Mouse (Mus musculus): ENCODE measurements around the gene Gsdma2. TPM values are rescaled to one million over a fixed set of nuclear protein-coding genes. Genes with fewer than 3 reads are reported as not detected.
A peak's percentile ranks its signal among the peaks of the same experiment; 100 is the strongest.

Gsdma2 gene
- total and polyA plus RNA-seq, 3 experiments, result not detected

- Histone ChIP-seq H3K9me3 (replicated peaks; ENCODE audit: insufficient read depth, low read length) (no peaks in the 10 kb centered on the region), H3K79me2 (ENCODE audit: control insufficient read depth, insufficient read depth, low read length, poor library complexity) (no peaks in the 10 kb centered on the region), H3K27me3 (ENCODE audit: control insufficient read depth in 1 of 2, insufficient read depth in 2 of 2, low read length in 2 of 2) (peaks cover 0 to 8% of the 10 kb centered on the region in 2 experiments; a peak in 3 of 4 replicates), H3K4me1 (ENCODE audit: control insufficient read depth in 1 of 2, insufficient read depth in 2 of 2, low read length in 2 of 2) (peaks cover 0 to 12% of the 10 kb centered on the region in 2 experiments; a peak in 2 of 4 replicates), H3K27ac (ENCODE audit: control insufficient read depth, low read depth, low read length) (no peak overlapping the region), H3K36me3 (ENCODE audit: control insufficient read depth in 1 of 2, insufficient read depth in 2 of 2, low read length in 2 of 2) (0 out of 4 replicates have a peak, but pooled peaks cover 0 to 2% of the 10 kb centered on the region in 2 experiments), H3K9ac (ENCODE audit: control insufficient read depth, low read depth, low read length, poor library complexity, severe bottlenecking) (no peak overlapping the region), H3K4me3 (ENCODE audit: control insufficient read depth in 1 of 2, insufficient read depth in 1 of 2, low read depth in 2 of 2, low read length in 2 of 2) (no peak overlapping the region)
- peak; percentile 89 for DNase-seq (ENCODE audit: low read depth, low spot score)
- TF ChIP-seq ZNF384 (IDR thresholded peaks at IDR 0.05; ENCODE audit: low read depth, low read length), result no peak
- TF ChIP-seq ZMIZ1 (IDR thresholded peaks at IDR 0.05; ENCODE audit: low read depth, low read length), result no peak
- TF ChIP-seq EP300 (IDR thresholded peaks at IDR 0.05; ENCODE audit: low read depth in 1 of 2, low read length in 2 of 2), result no peak
- TF ChIP-seq MYC (IDR thresholded peaks at IDR 0.05; ENCODE audit: low read depth, low read length), result no peak
- TF ChIP-seq POLR2AphosphoS5 (IDR thresholded peaks at IDR 0.05; ENCODE audit: borderline replicate concordance, low read depth, low read length), result no peak
- TF ChIP-seq TAL1 (IDR thresholded peaks at IDR 0.05; ENCODE audit: low read length), result no peak
- TF ChIP-seq USF1 (IDR thresholded peaks at IDR 0.05; ENCODE audit: low read depth, low read length), result no peak
- no peak for TF ChIP-seq CHD1 (IDR thresholded peaks at IDR 0.05; ENCODE audit: low read depth, low read length)
- no peak for TF ChIP-seq ELF1 (IDR thresholded peaks at IDR 0.05; ENCODE audit: low read depth, low read length)
- TF ChIP-seq TBP (IDR thresholded peaks at IDR 0.05; ENCODE audit: low read depth, low read length), result peak; percentile 43; the same call in 1 of the 2 replicates
- no peak for TF ChIP-seq NELFE (IDR thresholded peaks at IDR 0.05; ENCODE audit: low read depth, low read length)
- no peak for TF ChIP-seq POLR2A (IDR thresholded peaks at IDR 0.05; ENCODE audit: control insufficient read depth in 1 of 2, insufficient read depth in 1 of 2, low read depth in 1 of 2, low read length in 2 of 2, poor library complexity in 1 of 2)
- TF ChIP-seq SIN3A (IDR thresholded peaks at IDR 0.05; ENCODE audit: low read length), result no peak; the same call in 1 of the 2 replicates
- no peak for TF ChIP-seq KAT2A (conservative IDR thresholded peaks at IDR 0.05; ENCODE audit: low read depth, low read length)
- TF ChIP-seq ZC3H11A (IDR thresholded peaks at IDR 0.05; ENCODE audit: low read depth, low read length), result peak; percentile 75
- 0 out of 2 replicates have a peak, but pooled peaks have one; percentile 40 for TF ChIP-seq ETS1 (IDR thresholded peaks at IDR 0.05; ENCODE audit: low read depth, low read length)
- no peak for TF ChIP-seq MYB (IDR thresholded peaks at IDR 0.05; ENCODE audit: low read depth, low read length)
- no peak for TF ChIP-seq CHD2 (IDR thresholded peaks at IDR 0.05; ENCODE audit: low read length)
- TF ChIP-seq SMC3 (IDR thresholded peaks at IDR 0.05; ENCODE audit: low read depth, low read length), result peak; percentile 88
- TF ChIP-seq MAFK (IDR thresholded peaks at IDR 0.05; ENCODE audit: borderline replicate concordance, low read depth, low read length), result no peak
- TF ChIP-seq NRF1 (IDR thresholded peaks at IDR 0.05; ENCODE audit: insufficient read depth, low read depth, low read length, poor library complexity, severe bottlenecking), result 0 out of 2 replicates have a peak, but pooled peaks have one; percentile 13
- no peak for TF ChIP-seq GATA1 (IDR thresholded peaks at IDR 0.05; ENCODE audit: low read depth, low read length)
- no peak for TF ChIP-seq JUND (IDR thresholded peaks at IDR 0.05; ENCODE audit: low read depth, low read length)
- no peak for TF ChIP-seq TCF12 (IDR thresholded peaks at IDR 0.05; ENCODE audit: low read depth, low read length)
- TF ChIP-seq E2F4 (IDR thresholded peaks at IDR 0.05; ENCODE audit: borderline replicate concordance, low read depth, low read length), result no peak
- no peak for TF ChIP-seq ZKSCAN1 (IDR thresholded peaks at IDR 0.05; ENCODE audit: low read depth, low read length)
- no peak for TF ChIP-seq HCFC1 (IDR thresholded peaks at IDR 0.05; ENCODE audit: low read depth, low read length)
- no peak for TF ChIP-seq UBTF (IDR thresholded peaks at IDR 0.05; ENCODE audit: borderline replicate concordance, insufficient read depth, low read depth, low read length)
- TF ChIP-seq MXI1 (IDR thresholded peaks at IDR 0.05; ENCODE audit: low read depth, low read length), result no peak
- TF ChIP-seq CTCF (IDR thresholded peaks at IDR 0.05 in 2 of 3, conservative IDR thresholded peaks at IDR 0.05 in 1 of 3; ENCODE audit: control insufficient read depth in 1 of 3, insufficient read depth in 1 of 3, low read depth in 2 of 3, low read length in 3 of 3, poor library complexity in 1 of 3, severe bottlenecking in 1 of 3), result peak; percentile 49 to 85 (median 83)
- TF ChIP-seq RAD21 (IDR thresholded peaks at IDR 0.05; ENCODE audit: low read depth, low read length), result peak; percentile 67
- TF ChIP-seq MEF2A (IDR thresholded peaks at IDR 0.05; ENCODE audit: extremely low read depth, insufficient replicate concordance, low read depth, low read length, poor library complexity, severe bottlenecking), result no peak
- TF ChIP-seq GABPA (IDR thresholded peaks at IDR 0.05; ENCODE audit: low read depth, low read length), result no peak
- 0 out of 2 replicates have a peak, but pooled peaks have one; percentile 22 for TF ChIP-seq MAX (IDR thresholded peaks at IDR 0.05; ENCODE audit: low read length)
- 0 out of 2 replicates have a peak, but pooled peaks have one; percentile 5 for TF ChIP-seq RCOR1 (IDR thresholded peaks at IDR 0.05; ENCODE audit: low read depth, low read length)
- TF ChIP-seq MAZ (IDR thresholded peaks at IDR 0.05; ENCODE audit: low read depth, low read length), result no peak
- no peak for TF ChIP-seq BHLHE40 (IDR thresholded peaks at IDR 0.05; ENCODE audit: borderline replicate concordance, low read depth, low read length)
These were observed 14.0 kb downstream of the Gsdma2 start for GRCm38 (mm10) chr11:98660517-98660916.
